Mouse (Mus musculus) urinary bladder, postnatal 36 days (tissue): Measurements from ENCODE around the gene Cep78.

Source experiments
- DNase-seq, 2 experiments: peaks; one replicate each; pipeline ENCODE4 v3.0.0; 2022; ENCODE audit warnings: low spot score in 2 of 2, mixed read lengths in 1 of 2

Cep78 gene

GRCm38 (mm10) chr19:15910488-15910887 is 74.3 kb downstream of the Cep78 start:
- DNase-seq, result no peak

GRCm38 (mm10) chr19:15908016-15908415 is 76.8 kb downstream of the Cep78 start:
- no peak for DNase-seq
